Mouse (Mus musculus): Measurements from ENCODE around the gene Ube2d1.
A peak's percentile ranks its signal among the peaks of the same experiment; 100 is the strongest.

Gene Ube2d1

GRCm38 (mm10) chr10:71225894-71226293, 59.2 kb downstream of the Ube2d1 start:
- DNase-seq (ENCODE audit: low spot score in 2 of 2): peak; percentile 85 to 90

- no peak for DNase-seq (ENCODE audit: low spot score in 2 of 2)
Measured at GRCm38 (mm10) chr10:71223101-71223500, 62.0 kb downstream of the Ube2d1 start.

- DNase-seq (ENCODE audit: low spot score in 2 of 2): no peak
Measured at GRCm38 (mm10) chr10:71222639-71223038, 62.4 kb downstream of the Ube2d1 start.

- peak; percentile 79 to 84 for DNase-seq (ENCODE audit: low spot score in 2 of 2)
Measured at GRCm38 (mm10) chr10:71218228-71218892, 66.7 kb downstream of the Ube2d1 start.

GRCm38 (mm10) chr10:71215996-71216395, 69.1 kb downstream of the Ube2d1 start:
- DNase-seq (ENCODE audit: low spot score in 2 of 2): no peak

Measured in cerebellum, postnatal 4 days (tissue).